Mouse (Mus musculus) hindbrain, embryonic 12.5 days (tissue): ENCODE measurements at regions not wholly inside any gene's neighbourhood (a gene's known extent, or its start where the extent isn't known, plus 50 kb on each side); places are given as distances from the start of the nearest gene placed in this dataset.
A peak's percentile ranks its signal among the peaks of the same experiment; 100 is the strongest.

ENCODE experiments used
- ATAC-seq: fragments of 200-750 bp; cut with Nextera tagmentation; 2 replicates; pipeline ENCODE4 v1.8.0; 2017; ENCODE audit warnings: moderate TSS enrichment; ENCODE audit not compliant: low FRiP score
- H3K27ac ChIP-seq: fragments of 300-500 bp; sonication (generic); 2 replicates; pipeline ENCODE4 v1.5.1; 2016; ENCODE audit warnings: mild to moderate bottlenecking
- H3K27me3 ChIP-seq: fragments of 300-500 bp; sonication (generic); 2 replicates; pipeline ENCODE4 v1.6.1; 2016; ENCODE audit warnings: mild to moderate bottlenecking
- H3K36me3 ChIP-seq: fragments of 300-500 bp; sonication (generic); 2 replicates; pipeline ENCODE4 v1.6.1; 2016; ENCODE audit warnings: mild to moderate bottlenecking
- H3K4me1 ChIP-seq: fragments of 300-500 bp; sonication (generic); 2 replicates; pipeline ENCODE4 v1.6.1; 2016
- H3K4me2 ChIP-seq: fragments of 300-500 bp; sonication (generic); replicated peaks from 2 replicates; pipeline ENCODE4 v1.6.1; 2016; ENCODE audit warnings: mild to moderate bottlenecking
- H3K4me3 ChIP-seq: fragments of 300-500 bp; sonication (generic); 2 replicates; pipeline ENCODE4 v1.5.1; 2016; ENCODE audit warnings: mild to moderate bottlenecking
- H3K9ac ChIP-seq: fragments of 300-500 bp; sonication (generic); 2 replicates; pipeline ENCODE4 v1.6.1; 2016; ENCODE audit warnings: mild to moderate bottlenecking, moderate library complexity
- H3K9me3 ChIP-seq: fragments of 300-500 bp; sonication (generic); replicated peaks from 2 replicates; pipeline ENCODE4 v1.6.1; 2016; ENCODE audit warnings: mild to moderate bottlenecking
- WGBS: fragments of 180-500 bp; shearing (Covaris S2); methylation state at CpG from one replicate; pipeline ENCODE4 v1.1.7; 2016; 5-methylcytosine and 5-hydroxymethylcytosine counted together

DNA sequence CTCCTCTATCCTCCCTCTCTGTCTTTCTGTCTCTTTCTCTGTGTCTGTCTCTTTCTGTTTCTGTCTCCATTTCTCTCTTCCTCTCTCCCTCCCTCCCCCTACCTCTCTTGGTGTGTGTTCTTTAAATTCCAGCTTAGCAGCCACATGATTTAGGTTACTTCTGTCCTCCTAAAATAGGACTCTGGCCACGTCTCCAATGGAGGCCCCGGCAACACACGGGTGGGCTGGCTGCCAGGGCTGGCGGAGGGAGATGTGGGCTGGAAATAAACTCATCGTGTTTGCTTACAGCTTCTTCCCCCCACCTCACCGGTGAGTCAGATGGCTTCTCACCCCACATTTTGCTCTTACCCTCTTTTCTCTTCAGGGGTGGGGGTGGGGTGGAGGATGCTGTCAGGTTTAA lies 74.5 kb upstream of the Eif4g2 start:
- no peak overlapping the region for H3K4me3 ChIP-seq
- no peak for ATAC-seq
- H3K27me3 ChIP-seq = no peaks in the 10 kb centered on the region
- H3K4me2 ChIP-seq = no peak overlapping the region
- 61% methylated on average over 6 of the region's 6 CpGs for WGBS
- no peaks in the 10 kb centered on the region for H3K36me3 ChIP-seq
- H3K27ac ChIP-seq = 0 out of 2 replicates have a peak overlapping the region, but pooled peaks have one; percentile 23
- H3K9ac ChIP-seq = no peak overlapping the region
- peaks cover 12% of the 10 kb centered on the region; the same call in 1 of the 2 replicates for H3K4me1 ChIP-seq
- H3K9me3 ChIP-seq = no peaks in the 10 kb centered on the region

- Histone ChIP-seq H3K27me3 (no peaks in the 10 kb centered on the region), H3K27ac (no peak overlapping the region; the same call in 1 of the 2 replicates), H3K9ac (no peak overlapping the region), H3K36me3 (no peaks in the 10 kb centered on the region), H3K9me3 (no peaks in the 10 kb centered on the region), H3K4me1 (peaks cover 12% of the 10 kb centered on the region; the same call in 1 of the 2 replicates), H3K4me3 (no peak overlapping the region), H3K4me2 (no peak overlapping the region)
- ATAC-seq = no peak
- 56% methylated on average over 8 of the region's 8 CpGs for WGBS
Measured at GRCm38 (mm10) chr7:111156472-111157231, 73.8 kb upstream of the Eif4g2 start.

GRCm38 (mm10) chr7:111155995-111156394 lies 73.2 kb upstream of the Eif4g2 start:
- ATAC-seq = no peak
- Histone ChIP-seq H3K36me3 (no peaks in the 10 kb centered on the region), H3K9me3 (no peaks in the 10 kb centered on the region), H3K27ac (no peak overlapping the region), H3K27me3 (no peaks in the 10 kb centered on the region), H3K4me2 (no peak overlapping the region), H3K4me3 (no peak overlapping the region), H3K9ac (no peak overlapping the region), H3K4me1 (peaks cover 12% of the 10 kb centered on the region; the same call in 1 of the 2 replicates)
- 71% methylated on average over 6 of the region's 6 CpGs for WGBS

GRCm38 (mm10) chr7:111154217-111154616 lies 71.4 kb upstream of the Eif4g2 start:
- no peaks in the 10 kb centered on the region for H3K27me3 ChIP-seq
- H3K9ac ChIP-seq = no peak overlapping the region
- H3K9me3 ChIP-seq = no peaks in the 10 kb centered on the region
- H3K4me2 ChIP-seq = no peak overlapping the region
- no peaks in the 10 kb centered on the region for H3K36me3 ChIP-seq
- H3K4me1 ChIP-seq = peaks cover 12% of the 10 kb centered on the region; the same call in 1 of the 2 replicates
- no peak overlapping the region for H3K4me3 ChIP-seq
- 91% methylated on average over 13 of the region's 13 CpGs for WGBS
- no peak overlapping the region for H3K27ac ChIP-seq
- no peak for ATAC-seq

DNA sequence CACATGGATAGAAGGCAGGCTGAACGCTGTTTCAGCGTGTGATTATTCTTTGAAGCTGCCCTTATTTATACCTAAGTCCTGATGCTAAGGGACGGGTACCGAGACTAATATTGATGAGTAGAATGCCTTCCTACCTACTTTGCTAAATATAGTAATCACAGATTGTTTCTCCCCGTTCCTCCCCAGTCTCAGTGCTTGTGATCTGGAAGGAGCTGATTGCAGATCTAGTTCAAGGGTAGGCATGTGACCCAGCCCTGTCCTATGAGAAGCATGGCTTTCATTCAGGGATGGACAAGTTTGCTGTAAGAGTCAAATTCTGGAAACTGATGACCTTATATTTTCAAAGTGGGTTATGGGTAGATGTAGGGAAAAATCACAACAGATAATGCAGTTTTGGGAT lies 67.7 kb upstream of the Eif4g2 start:
- Histone ChIP-seq H3K9me3 (no peaks in the 10 kb centered on the region), H3K4me2 (no peak overlapping the region), H3K27ac (no peak overlapping the region), H3K4me1 (no peaks in the 10 kb centered on the region), H3K9ac (no peak overlapping the region), H3K27me3 (no peaks in the 10 kb centered on the region), H3K36me3 (no peaks in the 10 kb centered on the region), H3K4me3 (no peak overlapping the region)
- 88% methylated on average over 5 of the region's 5 CpGs for WGBS
- no peak for ATAC-seq

DNA sequence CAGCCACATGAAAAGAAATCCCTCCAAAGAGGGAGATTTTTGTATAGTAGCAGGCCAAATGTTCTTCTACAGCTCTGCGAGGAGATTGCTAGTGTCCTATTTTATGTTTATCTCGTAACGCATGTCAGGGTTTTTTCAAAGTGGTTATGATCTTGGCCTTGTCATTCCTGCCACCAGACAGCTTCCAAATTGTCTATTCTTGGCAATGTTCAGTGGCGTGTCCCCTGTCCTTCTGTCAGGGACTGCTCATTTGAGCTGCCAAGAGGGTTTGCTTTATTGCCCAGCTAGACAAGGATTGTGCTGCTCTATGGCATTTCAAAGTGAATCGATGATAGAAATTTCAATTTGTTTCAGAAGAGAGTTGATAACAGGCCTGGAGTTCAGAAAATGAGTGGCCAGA lies 67.3 kb upstream of the Eif4g2 start:
- Histone ChIP-seq H3K4me3 (no peak overlapping the region), H3K9me3 (no peaks in the 10 kb centered on the region), H3K4me1 (no peaks in the 10 kb centered on the region), H3K4me2 (no peak overlapping the region), H3K27me3 (no peaks in the 10 kb centered on the region), H3K27ac (no peak overlapping the region), H3K9ac (no peak overlapping the region), H3K36me3 (no peaks in the 10 kb centered on the region)
- WGBS = 91% methylated on average over 5 of the region's 5 CpGs
- ATAC-seq = no peak

DNA sequence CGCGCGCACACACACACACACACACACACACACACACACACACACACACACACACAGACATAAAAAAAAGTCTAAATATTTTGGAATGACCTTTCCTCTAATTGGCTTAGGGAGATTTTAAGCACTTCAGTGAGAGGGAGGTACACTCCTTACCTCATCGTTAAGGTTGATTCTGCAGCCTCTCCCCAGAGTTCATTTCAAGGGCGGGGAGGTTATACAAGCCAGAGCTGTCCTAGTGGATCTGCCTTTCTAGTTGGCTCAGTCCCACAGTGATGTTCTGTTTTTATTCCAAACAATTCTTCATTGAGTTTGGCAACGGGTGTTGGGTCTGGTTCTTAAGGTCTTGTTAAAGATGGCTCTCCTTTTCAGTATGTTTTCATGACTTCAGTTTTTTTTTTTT lies 64.8 kb upstream of the Eif4g2 start:
- H3K36me3 ChIP-seq = no peaks in the 10 kb centered on the region
- no peaks in the 10 kb centered on the region for H3K9me3 ChIP-seq
- H3K27me3 ChIP-seq = no peaks in the 10 kb centered on the region
- H3K9ac ChIP-seq = no peak overlapping the region
- H3K4me1 ChIP-seq = no peaks in the 10 kb centered on the region
- 83% methylated on average over 6 of the region's 6 CpGs for WGBS
- no peak overlapping the region for H3K4me2 ChIP-seq
- no peak overlapping the region for H3K27ac ChIP-seq
- no peak overlapping the region for H3K4me3 ChIP-seq
- ATAC-seq = no peak

DNA sequence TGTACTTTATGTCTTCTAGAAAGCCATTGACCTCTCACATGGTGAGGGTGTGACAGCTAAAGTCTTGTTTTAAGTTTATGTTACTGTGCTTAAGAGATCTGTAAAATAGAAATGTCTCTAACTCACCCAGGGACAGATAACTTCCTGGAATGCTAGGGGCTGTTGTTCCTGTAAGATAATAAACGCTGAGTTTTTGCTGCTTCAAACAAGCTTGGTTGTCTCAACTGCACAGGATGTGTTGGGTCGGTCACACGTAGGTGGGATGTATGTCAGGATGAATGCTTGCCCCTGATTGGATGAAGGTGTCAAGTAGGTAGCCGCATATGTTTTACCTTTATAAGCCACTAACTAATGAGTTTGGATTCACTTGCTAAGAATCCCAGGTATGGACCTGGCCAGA lies 63.8 kb upstream of the Eif4g2 start:
- no peak overlapping the region for H3K4me2 ChIP-seq
- no peaks in the 10 kb centered on the region for H3K9me3 ChIP-seq
- no peaks in the 10 kb centered on the region for H3K36me3 ChIP-seq
- H3K4me1 ChIP-seq = no peaks in the 10 kb centered on the region
- H3K27ac ChIP-seq = no peak overlapping the region
- H3K27me3 ChIP-seq = no peaks in the 10 kb centered on the region
- H3K4me3 ChIP-seq = no peak overlapping the region
- ATAC-seq = no peak
- H3K9ac ChIP-seq = no peak overlapping the region
- 88% methylated on average over 4 of the region's 4 CpGs for WGBS

GRCm38 (mm10) chr7:111144216-111144615 lies 61.4 kb upstream of the Eif4g2 start:
- Histone ChIP-seq H3K4me1 (no peaks in the 10 kb centered on the region), H3K27ac (no peak overlapping the region), H3K9ac (no peak overlapping the region), H3K27me3 (no peaks in the 10 kb centered on the region), H3K4me3 (no peak overlapping the region), H3K36me3 (no peaks in the 10 kb centered on the region), H3K9me3 (no peaks in the 10 kb centered on the region), H3K4me2 (no peak overlapping the region)
- 79% methylated on average over 3 of the region's 3 CpGs for WGBS
- no peak for ATAC-seq

DNA sequence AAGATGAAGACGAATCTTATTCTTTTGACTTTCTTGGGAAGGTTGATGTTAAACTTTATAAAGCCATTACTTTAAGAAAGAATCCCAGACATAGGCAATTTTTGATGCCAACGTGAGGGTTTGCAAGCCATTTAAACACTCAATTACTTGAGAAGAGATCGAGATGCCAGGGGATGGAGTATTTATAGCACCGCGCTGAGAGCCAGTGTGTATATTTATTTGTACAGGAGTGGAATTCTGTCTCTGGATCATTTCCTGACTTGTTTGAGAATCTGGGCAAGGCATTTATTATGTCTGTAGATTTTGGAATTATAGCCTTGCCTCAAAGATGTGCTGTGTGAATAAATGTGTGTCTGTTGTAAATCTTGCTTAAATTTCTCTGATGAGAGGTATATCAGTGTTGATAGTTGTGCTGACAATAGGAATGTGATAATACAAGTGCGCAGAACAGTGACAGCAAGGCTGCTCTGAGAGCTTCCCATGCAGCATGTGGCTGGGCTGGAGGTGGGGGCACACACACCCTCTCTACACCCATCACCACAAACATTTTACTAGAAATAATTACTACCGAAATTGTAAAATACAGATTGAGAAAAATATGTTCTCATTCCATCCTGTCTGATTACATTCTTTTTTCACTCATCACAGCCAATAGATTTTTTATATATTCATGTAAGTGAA lies 58.6 kb upstream of the Eif4g2 start:
- no peak for ATAC-seq
- Histone ChIP-seq H3K4me3 (no peak overlapping the region), H3K9ac (no peak overlapping the region), H3K4me1 (no peaks in the 10 kb centered on the region), H3K36me3 (no peaks in the 10 kb centered on the region), H3K27me3 (no peaks in the 10 kb centered on the region), H3K4me2 (no peak overlapping the region), H3K9me3 (no peaks in the 10 kb centered on the region), H3K27ac (no peak overlapping the region)
- 86% methylated on average over 7 of the region's 7 CpGs for WGBS

GRCm38 (mm10) chr7:111138038-111138437 lies 55.2 kb upstream of the Eif4g2 start:
- Histone ChIP-seq H3K27me3 (no peaks in the 10 kb centered on the region), H3K4me1 (no peaks in the 10 kb centered on the region), H3K9ac (no peak overlapping the region), H3K27ac (no peak overlapping the region), H3K4me3 (no peak overlapping the region), H3K4me2 (no peak overlapping the region), H3K9me3 (no peaks in the 10 kb centered on the region), H3K36me3 (no peaks in the 10 kb centered on the region)
- WGBS = 91% methylated on average over 2 of the region's 2 CpGs
- ATAC-seq = no peak

DNA sequence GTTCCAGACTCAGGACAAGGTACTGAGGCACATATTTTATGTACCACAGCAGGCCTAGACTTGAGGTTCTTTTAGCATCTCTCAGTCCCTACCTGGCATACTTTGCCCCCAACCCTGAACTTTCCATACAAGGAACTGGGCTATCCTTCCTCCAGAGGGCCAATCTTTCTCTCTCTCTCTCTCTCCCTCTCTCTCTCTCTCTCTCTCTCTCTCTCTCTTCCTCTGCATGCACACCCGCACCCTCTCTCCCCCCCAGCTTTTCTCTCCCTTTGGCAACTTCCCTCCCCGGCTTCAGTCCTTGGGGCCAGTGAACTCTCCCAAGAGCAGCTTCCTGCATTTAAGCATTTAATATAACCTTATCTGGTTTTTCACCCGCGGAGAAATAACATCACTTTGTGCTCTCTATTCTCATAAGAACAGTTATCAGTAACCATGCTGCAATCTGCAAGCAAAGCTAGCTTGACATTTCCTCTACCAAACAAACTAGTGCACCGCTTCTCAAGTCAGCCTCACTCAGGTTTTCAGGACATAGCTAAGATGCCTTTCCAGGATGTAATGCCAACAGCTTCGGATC lies 53.3 kb upstream of the Eif4g2 start:
- Histone ChIP-seq H3K36me3 (no peaks in the 10 kb centered on the region), H3K4me3 (no peak overlapping the region), H3K27ac (no peak overlapping the region), H3K4me1 (no peaks in the 10 kb centered on the region), H3K27me3 (no peaks in the 10 kb centered on the region), H3K4me2 (no peak overlapping the region), H3K9ac (no peak overlapping the region), H3K9me3 (no peaks in the 10 kb centered on the region)
- WGBS = 83% methylated on average over 6 of the region's 6 CpGs
- ATAC-seq = no peak
